Mouse (Mus musculus): ENCODE measurements at regions not wholly inside any gene's neighbourhood (a gene's known extent, or its start where the extent isn't known, plus 50 kb on each side); places are given as distances from the start of the nearest gene placed in this dataset.

DNA sequence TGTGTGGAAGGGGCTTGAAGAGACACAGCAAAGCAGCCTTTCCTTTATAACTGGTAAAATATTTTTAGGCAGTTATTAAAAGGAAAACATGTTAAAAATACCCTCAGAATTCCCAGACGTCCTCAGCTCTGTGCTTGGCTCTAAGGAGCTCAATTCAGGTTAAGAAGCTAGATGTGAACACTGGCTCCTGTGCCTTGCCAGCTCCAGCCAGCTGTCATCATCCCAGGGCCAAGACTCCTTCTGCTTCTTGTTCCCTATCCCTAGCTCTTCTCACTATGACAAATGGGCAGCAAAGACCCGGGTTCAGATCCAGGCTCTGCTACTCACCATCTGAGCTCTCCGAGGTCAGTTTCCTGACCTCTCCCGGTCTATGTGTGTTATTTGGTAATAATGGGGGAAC, 293.5 kb upstream of the Rtl1 start:
- DNase-seq = no peak

DNA sequence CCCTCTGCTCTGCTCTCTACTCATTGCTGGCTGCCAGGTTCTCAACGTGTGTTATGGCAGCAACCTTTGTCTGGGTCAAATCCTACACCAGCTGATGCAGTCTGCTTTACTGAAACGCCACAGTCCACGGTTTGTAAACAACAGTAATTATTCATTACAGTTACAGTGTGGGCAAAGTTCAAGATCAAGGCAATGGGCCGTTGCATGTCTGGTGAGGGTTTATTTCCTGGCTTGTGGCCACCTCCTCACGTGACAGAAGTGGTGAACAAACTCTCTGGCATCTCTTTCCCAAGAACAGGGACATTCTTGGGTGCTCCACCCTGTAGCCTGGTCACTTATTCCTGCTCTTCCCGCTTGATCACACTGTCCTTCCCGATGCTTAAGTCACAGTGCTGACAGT, 295.3 kb upstream of the Rtl1 start:
- no peak for DNase-seq

DNA sequence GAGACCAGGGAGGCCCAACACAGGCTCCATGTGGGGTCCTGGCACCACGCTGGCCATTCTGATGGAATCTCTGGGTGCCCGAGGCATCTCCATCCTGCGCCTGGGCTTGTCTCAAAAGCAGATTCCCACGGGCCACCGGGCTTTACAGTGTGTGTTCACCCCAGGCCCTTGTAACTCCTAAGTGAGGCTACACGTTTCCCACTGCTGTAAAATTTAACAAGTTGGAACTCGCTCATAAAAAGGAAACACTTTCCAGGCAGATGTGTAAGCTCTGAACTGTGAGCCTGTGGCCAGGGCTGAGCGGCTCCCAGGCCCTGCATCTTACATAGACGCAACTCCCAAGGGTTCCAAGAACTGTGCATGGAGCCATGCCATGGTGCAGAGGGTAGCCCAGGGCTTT, 296.3 kb upstream of the Rtl1 start:
- DNase-seq = no peak

DNA sequence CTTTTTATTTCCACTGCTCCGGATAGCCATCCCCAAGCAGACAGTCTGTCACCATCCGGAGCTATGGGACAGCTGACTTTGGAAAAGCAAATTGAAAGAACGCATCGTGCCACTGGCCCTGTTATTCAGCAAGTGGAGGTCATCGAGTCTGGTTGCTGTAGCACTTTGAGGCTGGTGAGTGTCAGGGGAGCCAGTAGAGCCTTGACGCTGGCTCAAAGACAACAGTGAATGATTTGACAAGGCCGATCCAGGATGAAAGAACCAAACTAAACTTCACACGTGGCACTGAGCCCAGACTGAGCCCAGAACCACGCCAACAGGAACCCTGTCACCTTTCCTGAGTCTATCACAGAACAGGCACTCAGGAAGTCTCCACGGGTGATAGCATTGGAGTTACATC, 296.8 kb upstream of the Rtl1 start:
- DNase-seq = no peak

DNA sequence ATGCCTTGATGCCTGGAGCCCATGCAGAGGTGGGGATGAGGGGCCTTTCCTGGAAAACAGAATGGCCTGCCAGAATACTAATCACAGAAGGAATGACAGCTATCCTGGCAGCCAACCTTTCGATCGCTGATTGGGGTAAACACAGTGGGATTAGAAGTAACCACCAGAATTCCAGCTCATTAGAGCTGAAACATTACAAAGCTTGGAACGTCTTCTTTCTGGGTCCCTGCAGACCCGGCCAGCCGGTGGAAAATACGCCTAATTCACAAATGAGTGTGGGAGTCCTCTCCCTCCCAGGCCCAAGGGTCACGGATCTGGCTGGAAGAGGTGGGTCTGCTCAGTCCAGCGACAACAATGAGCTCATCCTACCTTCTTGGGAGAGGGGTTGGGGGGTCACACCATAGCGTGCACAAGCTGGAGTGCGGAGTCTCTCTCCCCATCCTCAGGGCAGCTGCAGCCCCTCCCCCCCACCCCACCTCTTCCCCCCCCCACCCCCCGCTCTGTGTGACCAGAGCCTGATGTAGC, 297.8 kb upstream of the Rtl1 start:
- no peak for DNase-seq

DNA sequence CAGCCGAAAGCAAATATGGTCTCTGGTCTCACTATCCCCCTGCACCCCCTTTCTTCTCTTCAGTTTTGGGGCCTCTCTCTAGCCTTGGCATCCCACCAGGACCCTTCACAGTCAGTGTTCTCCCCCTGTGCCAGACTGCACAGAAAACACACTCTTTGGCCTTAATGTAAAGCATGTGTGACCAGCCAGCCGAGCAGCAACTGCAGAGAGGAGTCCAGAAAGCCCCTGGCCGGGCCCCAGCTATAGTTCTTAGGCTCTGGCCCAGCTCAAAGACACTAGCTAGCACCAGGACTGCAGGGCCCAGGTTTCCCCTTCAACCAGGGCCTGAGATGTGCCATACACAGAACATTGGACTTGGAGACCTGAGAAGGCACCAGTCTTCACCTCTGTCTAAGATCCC, 299.3 kb upstream of the Rtl1 start:
- no peak for DNase-seq

DNA sequence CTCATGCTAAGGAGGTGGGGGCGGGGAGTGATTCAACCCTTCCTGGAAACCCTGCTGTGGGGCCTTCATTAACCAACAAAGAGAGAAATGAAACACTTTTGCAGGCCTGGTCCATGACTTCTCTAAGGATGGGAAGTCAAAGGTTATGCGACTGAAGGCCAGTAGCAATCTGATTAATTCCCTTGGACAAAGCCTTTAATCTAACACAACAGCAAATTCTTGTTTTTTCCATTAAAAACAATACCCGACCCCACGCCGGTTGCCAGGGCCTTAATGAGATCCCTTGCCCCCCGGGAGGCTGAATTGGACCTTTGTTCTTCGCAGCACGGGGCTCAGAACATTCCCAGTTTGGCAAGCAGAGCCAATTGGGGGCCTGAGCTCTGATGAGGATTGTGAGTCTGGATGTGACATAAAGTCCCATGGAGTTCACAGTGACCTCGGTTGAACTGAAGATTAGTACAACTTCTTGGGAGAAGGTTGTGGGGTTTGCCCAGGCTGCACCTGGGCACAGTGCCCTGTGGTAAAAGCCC, 310.9 kb upstream of the Rtl1 start:
- no peak for DNase-seq

DNA sequence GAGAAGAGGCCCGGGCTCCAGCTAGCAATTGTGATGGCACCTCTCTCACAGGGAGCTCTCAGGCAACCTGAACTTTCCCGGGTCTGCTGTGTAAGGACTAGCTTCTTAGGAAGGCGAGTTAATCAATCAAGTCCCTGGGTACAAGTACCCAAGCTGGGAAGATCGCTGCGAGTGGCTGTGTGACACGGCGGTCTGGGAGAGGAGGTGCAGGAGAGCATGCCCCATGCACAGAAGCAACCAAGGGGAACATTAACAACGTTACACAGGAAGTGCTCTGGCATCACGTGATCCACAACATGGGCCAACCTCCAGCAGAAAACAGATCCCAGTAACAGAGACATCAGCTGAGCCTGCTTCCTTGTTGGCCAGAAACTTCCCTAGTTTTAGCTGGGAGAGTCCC, 311.4 kb upstream of the Rtl1 start:
- no peak for DNase-seq

DNA sequence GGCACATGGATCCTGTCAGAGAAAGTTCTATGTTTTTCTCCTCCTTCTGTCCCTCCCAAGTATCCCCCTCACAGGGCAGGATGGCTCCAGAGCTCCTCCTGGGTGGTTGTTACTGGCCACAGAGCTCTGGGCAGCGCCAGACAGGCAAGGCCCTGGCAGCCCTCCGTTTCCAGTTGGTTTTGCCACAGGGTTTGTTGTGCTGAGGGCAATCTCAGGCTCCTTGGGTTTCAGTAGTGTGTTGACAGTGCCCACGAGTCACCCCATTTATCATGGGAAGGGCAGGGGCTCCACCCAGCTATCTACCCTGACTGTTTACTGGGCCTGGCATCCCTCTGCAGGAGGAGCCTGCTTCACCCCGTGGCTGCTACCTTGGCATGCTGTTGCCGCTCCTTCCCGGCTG, 317.6 kb upstream of the Rtl1 start:
- no peak for DNase-seq

DNA sequence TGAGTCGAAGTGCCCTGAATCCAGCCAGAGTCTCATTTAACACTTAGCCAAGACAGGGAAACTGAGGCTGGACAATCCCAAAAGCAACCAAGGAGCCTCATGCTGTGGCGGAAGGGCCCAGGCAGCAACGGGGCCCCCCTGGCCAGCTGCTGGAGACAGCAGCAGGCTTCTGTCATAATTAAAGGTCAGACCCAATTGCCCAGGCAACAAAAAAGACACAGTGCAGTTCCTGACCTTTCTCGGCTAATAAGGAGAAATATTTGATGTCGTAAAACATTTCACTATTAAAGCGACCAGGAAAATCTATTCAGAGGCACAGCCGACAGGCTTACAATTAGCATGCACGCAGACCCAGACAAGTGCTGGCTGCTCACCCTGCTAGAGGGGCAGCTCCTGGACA, 318.8 kb upstream of the Rtl1 start:
- no peak for DNase-seq

DNA sequence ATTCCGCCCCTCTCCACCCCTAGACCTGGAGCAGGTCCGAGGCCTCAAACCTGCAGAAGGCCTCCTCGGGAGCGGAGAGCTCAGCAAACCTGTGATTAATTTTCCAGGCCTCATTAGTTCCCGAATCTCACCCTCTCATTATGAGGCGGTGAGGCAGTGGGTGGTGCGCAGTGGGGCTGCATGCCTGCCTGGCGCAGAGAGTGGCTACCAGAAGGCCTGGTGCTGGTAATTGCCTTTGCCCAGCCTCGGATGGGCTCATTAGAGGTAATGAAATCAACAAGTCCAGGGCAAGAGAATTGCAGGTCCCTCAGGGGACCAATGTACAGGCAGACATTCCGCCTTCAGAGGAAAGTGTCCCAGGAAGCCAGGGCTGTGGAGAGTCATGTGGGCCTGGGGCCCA, 322.0 kb upstream of the Rtl1 start:
- no peak for DNase-seq

DNA sequence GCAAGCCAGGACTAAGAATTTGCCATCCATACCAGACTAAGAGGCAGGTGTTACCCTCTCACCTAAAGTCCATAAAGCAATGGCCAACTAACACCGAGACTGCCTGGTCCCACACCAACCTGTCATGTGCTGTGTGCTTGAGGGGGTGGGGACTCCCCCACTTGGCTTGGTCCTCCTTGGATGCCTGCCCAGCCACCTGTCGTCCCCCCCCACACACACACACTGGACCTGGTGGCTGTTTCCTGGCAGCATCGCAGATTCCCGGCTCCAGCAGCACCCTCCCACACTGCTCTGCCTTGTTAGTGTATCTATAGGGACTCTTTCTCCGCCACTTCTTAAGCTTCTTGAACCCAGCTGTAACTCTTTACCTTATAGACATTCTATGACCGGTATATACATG, 325.7 kb upstream of the Rtl1 start:
- DNase-seq = no peak

DNA sequence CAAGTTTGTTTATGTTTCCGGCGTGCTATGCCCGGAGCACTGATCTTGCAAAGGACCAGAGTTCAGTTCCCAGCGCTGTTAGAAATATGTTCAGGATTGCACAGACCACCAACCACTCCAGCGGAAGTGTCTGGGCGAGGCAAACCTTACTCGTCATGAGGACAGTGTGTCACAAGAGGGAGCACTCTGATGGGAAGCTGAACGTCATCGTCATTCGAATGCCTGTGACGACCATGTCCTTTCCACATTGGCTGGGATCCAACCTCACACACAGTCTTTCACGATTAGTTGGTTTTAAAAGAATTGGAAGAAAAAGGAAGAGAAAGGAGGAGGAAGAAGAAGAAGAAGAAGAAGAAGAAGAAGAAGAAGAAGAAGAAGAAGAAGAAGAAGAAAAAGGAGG, 326.5 kb upstream of the Rtl1 start:
- DNase-seq = no peak

DNA sequence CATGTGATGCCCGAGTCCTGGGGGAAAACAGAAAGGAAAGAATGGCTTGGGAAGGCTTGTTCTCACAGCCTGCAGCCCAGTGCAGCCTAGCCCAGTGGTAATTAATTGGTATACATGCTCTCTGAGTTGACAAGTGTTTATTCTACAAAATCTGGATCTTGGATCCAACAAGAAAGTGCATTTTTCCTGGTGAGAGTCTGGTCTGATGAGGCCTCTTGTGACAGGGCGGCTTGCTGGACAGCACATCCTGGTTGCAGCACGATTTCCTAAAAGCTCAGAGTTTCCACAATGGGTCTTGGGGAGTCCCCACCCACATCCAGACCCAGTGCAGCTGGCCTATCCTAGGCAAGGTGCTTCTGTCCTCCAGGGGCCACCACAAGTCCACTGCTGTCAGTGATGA, 332.7 kb upstream of the Dio3 start:
- no peak for DNase-seq

DNA sequence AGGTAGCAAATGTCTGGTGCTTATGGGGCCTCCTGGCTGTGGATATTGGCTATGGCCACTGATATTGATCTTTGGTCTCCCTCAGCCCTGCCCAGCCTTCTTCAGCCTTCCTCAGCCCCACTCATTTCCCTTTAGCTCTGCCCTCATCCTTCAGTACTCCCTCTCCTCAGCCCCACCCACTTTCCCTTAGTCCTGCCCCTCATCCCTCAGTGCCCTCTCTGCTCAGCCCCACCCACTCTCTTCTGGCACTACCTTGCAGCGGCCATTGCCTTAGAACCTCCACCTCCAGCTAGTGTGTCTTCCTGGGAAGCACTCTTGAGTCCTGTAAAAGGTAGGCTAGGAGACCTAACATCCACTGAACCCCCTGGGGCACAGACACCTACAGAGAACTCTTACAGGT, 331.9 kb upstream of the Dio3 start:
- no peak for DNase-seq

DNA sequence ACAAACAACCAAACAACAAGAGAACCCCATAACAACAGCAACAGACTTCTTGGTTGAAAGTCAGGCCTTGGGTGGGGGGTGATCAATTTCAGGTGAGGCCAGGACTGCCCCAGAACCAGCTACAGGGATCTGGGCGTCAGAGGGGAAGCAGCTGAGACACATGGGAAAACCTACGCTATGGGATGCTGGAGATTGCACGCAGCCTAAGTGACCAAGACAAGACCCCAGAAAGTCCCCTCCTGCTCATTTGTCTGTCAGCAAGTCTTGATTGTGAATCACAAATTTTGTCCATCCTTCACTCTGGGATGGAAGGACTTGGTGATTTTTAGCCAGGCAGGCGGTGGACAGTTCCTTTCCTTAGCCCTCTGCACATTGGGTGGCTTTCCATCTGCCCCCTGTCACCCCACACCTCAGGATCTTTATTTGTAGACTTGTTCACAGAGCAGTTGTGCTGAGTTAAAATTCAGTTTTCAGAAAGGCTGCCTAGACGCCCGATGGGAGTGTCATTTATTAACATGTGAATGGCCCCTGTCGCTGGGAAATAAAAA, 330.9 kb upstream of the Dio3 start:
- no peak for DNase-seq

DNA sequence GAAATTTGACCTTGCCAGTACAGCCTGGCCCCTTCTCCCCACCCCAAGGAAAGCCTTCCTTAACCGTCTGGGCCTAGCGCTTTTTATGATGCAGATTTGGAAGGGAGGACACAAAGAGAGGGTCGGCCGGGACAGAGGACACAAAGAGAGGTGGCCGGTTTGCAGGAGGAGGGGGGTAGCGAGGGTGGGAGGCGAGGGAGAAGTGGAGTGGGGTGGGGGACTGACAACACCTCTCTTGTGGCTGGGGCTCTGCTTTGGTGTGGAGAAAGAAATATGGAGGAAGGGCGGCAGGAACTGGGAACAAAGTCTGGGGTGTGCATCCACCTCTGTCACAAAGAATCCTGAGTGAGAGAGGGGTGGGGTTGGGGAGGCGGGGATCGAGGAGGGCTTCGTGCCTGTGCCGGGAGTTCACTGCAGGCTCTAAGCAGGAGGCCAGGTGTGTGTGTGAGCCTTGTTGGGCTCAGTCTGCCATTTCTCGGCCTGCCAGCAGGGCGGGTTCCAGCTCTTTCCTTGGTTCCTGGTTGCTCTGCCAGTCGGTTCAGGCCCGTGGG, 330.4 kb upstream of the Dio3 start:
- DNase-seq = no peak

DNA sequence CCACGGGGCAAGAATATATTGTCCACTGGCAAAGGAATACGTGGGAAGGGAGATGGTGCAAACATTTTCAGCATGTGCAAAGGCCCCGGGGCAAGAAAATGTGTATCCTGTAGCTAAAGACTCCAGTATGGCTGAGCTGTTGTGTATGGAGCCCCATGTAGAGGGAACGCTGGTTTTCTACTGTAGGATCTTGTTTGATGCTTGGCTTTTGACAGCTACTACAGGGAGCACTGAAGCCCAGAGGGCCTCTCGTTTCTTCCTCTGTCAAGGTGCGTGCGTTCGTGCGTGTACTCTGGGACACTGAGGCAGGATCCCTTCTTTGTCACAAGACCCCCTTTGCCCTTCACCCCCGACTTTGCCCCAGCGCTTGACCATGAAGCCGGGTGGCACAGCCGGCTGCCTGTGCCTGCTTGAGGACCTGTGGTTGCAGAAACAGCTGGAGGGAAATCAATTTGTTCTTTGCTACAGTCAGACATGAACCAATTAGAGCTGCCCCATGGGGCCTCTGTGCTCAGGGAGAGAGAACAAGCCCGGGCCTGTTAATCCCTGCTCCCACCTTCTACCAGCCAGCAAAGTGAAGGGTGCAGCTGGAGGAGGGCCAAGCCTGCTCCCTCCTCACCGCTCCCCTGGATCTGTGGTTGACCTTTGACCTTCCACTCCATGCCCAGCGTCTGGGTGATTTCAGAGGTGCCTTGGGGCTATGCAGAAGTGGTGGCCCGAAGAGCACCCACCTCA, 329.5 kb upstream of the Dio3 start:
- no peak for DNase-seq

DNA sequence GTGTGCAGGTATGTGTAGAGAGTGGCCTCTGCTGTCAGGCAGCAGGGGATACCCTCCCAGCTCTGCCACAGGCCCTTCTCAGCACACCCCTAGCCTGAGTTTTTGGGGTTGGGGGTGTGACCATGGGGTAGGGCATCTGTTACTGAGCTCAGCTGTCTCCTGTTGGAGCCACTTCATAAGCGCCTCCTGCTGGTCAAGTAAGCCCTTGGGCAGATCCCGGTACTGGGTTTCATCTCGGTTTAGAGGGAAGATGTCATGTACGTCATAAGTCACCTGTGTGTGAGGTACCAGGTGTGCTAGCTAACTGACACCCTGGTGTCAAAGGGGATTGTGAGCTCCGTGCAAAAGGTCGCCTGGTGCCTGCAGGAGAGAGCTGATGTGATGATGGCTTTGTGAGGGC, 328.2 kb upstream of the Dio3 start:
- DNase-seq = no peak

DNA sequence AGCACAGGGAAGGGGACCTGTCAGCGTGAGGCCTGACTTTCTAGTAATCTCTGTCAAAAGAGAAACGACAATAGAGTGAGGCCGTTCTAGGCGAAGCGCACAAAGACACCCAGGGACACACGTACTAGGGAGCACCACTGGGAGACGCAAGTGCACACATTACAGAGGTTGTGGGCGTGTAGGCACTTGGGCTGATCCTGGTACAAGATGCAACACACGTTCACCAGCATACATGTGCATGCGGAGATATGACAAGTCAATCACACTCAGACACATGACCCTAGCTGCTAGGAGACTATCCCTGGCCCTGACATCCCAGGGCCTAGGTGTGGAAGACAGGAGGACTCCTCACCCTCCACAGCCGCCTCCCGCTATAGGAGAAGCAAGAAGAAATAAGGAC, 327.4 kb upstream of the Dio3 start:
- DNase-seq = no peak

DNA sequence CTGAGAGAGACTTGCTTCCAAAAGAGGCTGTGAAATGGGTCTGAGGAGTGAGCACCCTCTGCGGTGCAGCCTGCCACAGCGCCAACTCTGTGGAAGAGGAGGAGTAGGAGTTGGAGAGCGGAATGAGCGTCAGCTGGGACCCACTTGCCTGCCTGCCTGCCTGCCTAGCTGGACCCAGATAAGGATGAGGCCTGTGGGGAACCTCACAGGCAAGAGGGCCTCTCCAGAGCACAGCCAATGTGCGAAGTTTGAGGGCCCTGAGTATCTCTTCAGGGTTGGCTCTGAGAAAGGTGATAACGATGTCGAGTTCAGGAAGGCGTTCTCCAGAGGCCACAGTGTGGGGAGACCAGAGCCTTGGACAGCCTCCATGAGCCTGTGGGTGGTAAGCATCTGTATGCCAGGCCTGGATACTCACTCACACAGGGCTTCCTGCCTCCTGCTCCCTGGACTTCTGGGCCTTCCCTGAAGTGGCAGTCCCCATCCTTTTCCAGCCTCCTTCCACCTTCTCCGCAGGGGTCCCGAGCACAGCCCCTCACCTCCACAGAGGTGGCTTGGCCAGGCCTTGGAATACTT, 326.9 kb upstream of the Dio3 start:
- DNase-seq = no peak

DNA sequence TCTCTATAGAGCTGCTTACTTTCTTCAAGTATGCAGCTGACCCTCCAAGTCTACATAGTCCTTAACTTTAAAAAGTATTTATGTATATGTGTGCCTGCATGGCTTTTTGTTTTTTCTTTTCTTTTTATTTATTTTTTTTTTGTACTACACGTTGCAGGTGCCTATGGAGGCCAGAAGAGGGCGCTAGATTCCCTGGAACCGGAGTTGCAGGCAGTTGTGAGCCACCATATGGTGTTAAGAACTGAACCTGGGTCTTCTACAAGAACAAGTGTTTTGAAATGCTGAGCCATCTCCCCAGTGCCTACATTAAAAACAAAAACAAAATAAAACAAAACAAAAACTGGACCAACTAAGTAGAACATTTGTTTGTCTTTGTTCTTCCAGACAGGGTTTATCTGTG, 325.9 kb upstream of the Dio3 start:
- no peak for DNase-seq

DNA sequence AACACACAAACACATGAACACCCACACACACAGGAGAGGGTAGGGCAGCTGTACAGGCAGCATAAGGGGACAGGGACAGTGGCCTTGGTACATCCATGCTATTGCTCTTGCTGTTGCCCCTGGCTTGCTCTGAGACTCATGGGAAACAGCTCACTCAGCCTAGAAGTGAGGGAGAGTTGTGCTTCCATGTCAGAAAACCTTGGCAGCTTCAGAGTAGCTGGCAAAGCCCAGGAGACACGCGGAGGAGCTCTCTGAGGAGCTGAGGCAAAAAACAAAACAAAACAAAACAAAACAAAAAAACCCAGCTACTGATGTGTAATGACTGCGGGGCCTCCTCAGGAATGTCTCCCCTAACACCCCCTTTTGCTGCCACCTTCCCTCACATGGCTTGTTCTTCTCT, 321.6 kb upstream of the Dio3 start:
- no peak for DNase-seq

Data from thymus, postnatal 25 days (tissue).